Mouse (Mus musculus): ENCODE results near the gene B430306N03Rik. TPM values are rescaled to one million over a fixed set of nuclear protein-coding genes. Genes with fewer than 3 reads are reported as not detected.
A peak's percentile ranks its signal among the peaks of the same experiment; 100 is the strongest.
"Not testable (repeated sequence)": the region's sequence is repeated elsewhere in the genome, so short reads cannot be mapped to it uniquely, and the experiment has no call there.

B430306N03Rik gene
- polyA plus RNA-seq, 1 experiment from 2014 or later = 0.06 TPM

- Histone ChIP-seq H3K27ac (replicated peaks) (no peak overlapping the region), H3K9me3 (replicated peaks) (no peaks in the 10 kb centered on the region), H3K4me1 (no peaks in the 10 kb centered on the region), H3K36me3 (no peaks in the 10 kb centered on the region), H3K27me3 (ENCODE audit: low read depth, poor library complexity, severe bottlenecking) (no peaks in the 10 kb centered on the region), H3K4me3 (no peak overlapping the region)
- 73% methylated on average over 2 of the region's 2 CpGs for WGBS
- no peak for DNase-seq (ENCODE audit: low spot score)
Observed at GRCm38 (mm10) chr17:48347287-48347686, 31.3 kb downstream of the B430306N03Rik start.

- Histone ChIP-seq H3K27ac (replicated peaks) (no peak overlapping the region), H3K4me3 (no peak overlapping the region), H3K4me1 (no peaks in the 10 kb centered on the region), H3K27me3 (ENCODE audit: low read depth, poor library complexity, severe bottlenecking) (no peaks in the 10 kb centered on the region), H3K9me3 (replicated peaks) (no peaks in the 10 kb centered on the region), H3K36me3 (no peaks in the 10 kb centered on the region)
- no peak for DNase-seq (ENCODE audit: low spot score)
- WGBS = 79% methylated on average over 5 of the region's 5 CpGs
Observed at GRCm38 (mm10) chr17:48350681-48351193, 34.8 kb downstream of the B430306N03Rik start.

- H3K4me1 ChIP-seq; H3K36me3 ChIP-seq; DNase-seq (ENCODE audit: low spot score); H3K27me3 ChIP-seq (ENCODE audit: low read depth, poor library complexity, severe bottlenecking); H3K9me3 ChIP-seq (replicated peaks); H3K27ac ChIP-seq (replicated peaks); H3K4me3 ChIP-seq: not testable (repeated sequence)
- WGBS = 78% methylated on average over 7 of the region's 7 CpGs
Observed at GRCm38 (mm10) chr17:48352976-48353375, 37.0 kb downstream of the B430306N03Rik start.

- H3K27ac ChIP-seq (replicated peaks) = no peak overlapping the region
- no peaks in the 10 kb centered on the region for H3K4me1 ChIP-seq
- 91% methylated on average over 3 of the region's 3 CpGs for WGBS
- no peaks in the 10 kb centered on the region for H3K27me3 ChIP-seq (ENCODE audit: low read depth, poor library complexity, severe bottlenecking)
- H3K9me3 ChIP-seq (replicated peaks) = no peaks in the 10 kb centered on the region
- no peak for DNase-seq (ENCODE audit: low spot score)
- no peaks in the 10 kb centered on the region for H3K36me3 ChIP-seq
- no peak overlapping the region for H3K4me3 ChIP-seq
Observed at GRCm38 (mm10) chr17:48355822-48356221, 39.9 kb downstream of the B430306N03Rik start.

- H3K27ac ChIP-seq (replicated peaks) = no peak overlapping the region
- H3K9me3 ChIP-seq (replicated peaks) = no peaks in the 10 kb centered on the region
- WGBS = 68% methylated on average over 2 of the region's 2 CpGs
- no peaks in the 10 kb centered on the region for H3K36me3 ChIP-seq
- DNase-seq (ENCODE audit: low spot score) = no peak
- H3K27me3 ChIP-seq (ENCODE audit: low read depth, poor library complexity, severe bottlenecking) = no peaks in the 10 kb centered on the region
- H3K4me1 ChIP-seq = no peaks in the 10 kb centered on the region
- no peak overlapping the region for H3K4me3 ChIP-seq
Observed at GRCm38 (mm10) chr17:48357892-48358291, 42.0 kb downstream of the B430306N03Rik start.

GRCm38 (mm10) chr17:48359616-48360015, 43.7 kb downstream of the B430306N03Rik start, which contains the start of gene Treml1:
Gene Treml1 (plus strand): TSS chr17:48359916.
- Histone ChIP-seq H3K4me3 (no peak within 1 kb of the TSS), H3K4me1 (no peaks in the 10 kb centered on the region), H3K36me3 (no peaks in the 10 kb centered on the region), H3K9me3 (replicated peaks) (no peaks in the 10 kb centered on the region), H3K27me3 (ENCODE audit: low read depth, poor library complexity, severe bottlenecking) (no peaks in the 10 kb centered on the region), H3K27ac (replicated peaks) (no peak within 1 kb of the TSS)
- DNase-seq (ENCODE audit: low spot score) = no peak
- WGBS = 89% methylated on average over 7 of the region's 7 CpGs

GRCm38 (mm10) chr17:48360462-48360861, 44.5 kb downstream of the B430306N03Rik start:
- Histone ChIP-seq H3K27ac (replicated peaks) (no peak overlapping the region), H3K4me1 (peaks cover 1% of the 10 kb centered on the region), H3K27me3 (ENCODE audit: low read depth, poor library complexity, severe bottlenecking) (no peaks in the 10 kb centered on the region), H3K36me3 (no peaks in the 10 kb centered on the region), H3K9me3 (replicated peaks) (no peaks in the 10 kb centered on the region), H3K4me3 (no peak overlapping the region)
- WGBS = 81% methylated on average over 4 of the region's 4 CpGs
- no peak for DNase-seq (ENCODE audit: low spot score)

- Histone ChIP-seq H3K4me3 (no peak overlapping the region), H3K27me3 (ENCODE audit: low read depth, poor library complexity, severe bottlenecking) (no peaks in the 10 kb centered on the region), H3K9me3 (replicated peaks) (no peaks in the 10 kb centered on the region), H3K36me3 (no peaks in the 10 kb centered on the region), H3K27ac (replicated peaks) (no peak overlapping the region), H3K4me1 (peaks cover 10% of the 10 kb centered on the region)
- DNase-seq (ENCODE audit: low spot score) = no peak
- 87% methylated on average over 3 of the region's 3 CpGs for WGBS
Observed at GRCm38 (mm10) chr17:48362346-48362745, 46.4 kb downstream of the B430306N03Rik start.

- Histone ChIP-seq H3K27ac (replicated peaks) (no peak overlapping the region), H3K4me1 (peaks cover 10% of the 10 kb centered on the region), H3K36me3 (no peaks in the 10 kb centered on the region), H3K27me3 (ENCODE audit: low read depth, poor library complexity, severe bottlenecking) (no peaks in the 10 kb centered on the region), H3K4me3 (no peak overlapping the region), H3K9me3 (replicated peaks) (no peaks in the 10 kb centered on the region)
- no peak for DNase-seq (ENCODE audit: low spot score)
- WGBS = 92% methylated on average over 8 of the region's 8 CpGs
Observed at GRCm38 (mm10) chr17:48362966-48363365, 47.0 kb downstream of the B430306N03Rik start.

GRCm38 (mm10) chr17:48363421-48363965, 47.6 kb downstream of the B430306N03Rik start:
- Histone ChIP-seq H3K9me3 (replicated peaks) (no peaks in the 10 kb centered on the region), H3K4me1 (peaks cover 10% of the 10 kb centered on the region), H3K27ac (replicated peaks) (no peak overlapping the region), H3K27me3 (ENCODE audit: low read depth, poor library complexity, severe bottlenecking) (no peaks in the 10 kb centered on the region), H3K4me3 (no peak overlapping the region), H3K36me3 (no peaks in the 10 kb centered on the region)
- DNase-seq (ENCODE audit: low spot score) = no peak
- WGBS = 83% methylated on average over 6 of the region's 6 CpGs

- Histone ChIP-seq H3K27ac (replicated peaks) (peak overlapping the region; percentile 39; the same call in 1 of the 2 replicates), H3K27me3 (ENCODE audit: low read depth, poor library complexity, severe bottlenecking) (no peaks in the 10 kb centered on the region), H3K36me3 (no peaks in the 10 kb centered on the region), H3K9me3 (replicated peaks) (no peaks in the 10 kb centered on the region), H3K4me1 (peaks cover 10% of the 10 kb centered on the region), H3K4me3 (no peak overlapping the region)
- 70% methylated on average over 9 of the region's 9 CpGs for WGBS
- no peak for DNase-seq (ENCODE audit: low spot score)
Observed at GRCm38 (mm10) chr17:48365511-48366155, 49.7 kb downstream of the B430306N03Rik start.

- H3K36me3 ChIP-seq = no peaks in the 10 kb centered on the region
- H3K9me3 ChIP-seq (replicated peaks) = no peaks in the 10 kb centered on the region
Observed at GRCm38 (mm10) chr17:48366806-48367205, 50.9 kb downstream of the B430306N03Rik start.

GRCm38 (mm10) chr17:48371621-48372020, 55.7 kb downstream of the B430306N03Rik start:
- no peak overlapping the region for H3K27ac ChIP-seq (replicated peaks)
- H3K9me3 ChIP-seq (replicated peaks) = no peaks in the 10 kb centered on the region
- H3K4me3 ChIP-seq = no peak overlapping the region
- no peaks in the 10 kb centered on the region for H3K27me3 ChIP-seq (ENCODE audit: low read depth, poor library complexity, severe bottlenecking)
- no peaks in the 10 kb centered on the region for H3K36me3 ChIP-seq
- H3K4me1 ChIP-seq = no peaks in the 10 kb centered on the region
- DNase-seq (ENCODE audit: low spot score) = no peak

More at GRCm38 (mm10) chr17:48366806-48367205, 50.9 kb downstream of the B430306N03Rik start:
- H3K27ac ChIP-seq (replicated peaks) = no peak overlapping the region
- DNase-seq (ENCODE audit: low spot score) = no peak
- no peak overlapping the region for H3K4me3 ChIP-seq
- peaks cover 10% of the 10 kb centered on the region for H3K4me1 ChIP-seq
- WGBS = 90% methylated on average over 5 of the region's 5 CpGs
- H3K27me3 ChIP-seq (ENCODE audit: low read depth, poor library complexity, severe bottlenecking) = no peaks in the 10 kb centered on the region

Data from midbrain, embryonic 10.5 days (tissue).